Mouse (Mus musculus): ENCODE measurements at regions not wholly inside any gene's neighbourhood (a gene's known extent, or its start where the extent isn't known, plus 50 kb on each side); places are given as distances from the start of the nearest gene placed in this dataset.
A peak's percentile ranks its signal among the peaks of the same experiment; 100 is the strongest.

DNA sequence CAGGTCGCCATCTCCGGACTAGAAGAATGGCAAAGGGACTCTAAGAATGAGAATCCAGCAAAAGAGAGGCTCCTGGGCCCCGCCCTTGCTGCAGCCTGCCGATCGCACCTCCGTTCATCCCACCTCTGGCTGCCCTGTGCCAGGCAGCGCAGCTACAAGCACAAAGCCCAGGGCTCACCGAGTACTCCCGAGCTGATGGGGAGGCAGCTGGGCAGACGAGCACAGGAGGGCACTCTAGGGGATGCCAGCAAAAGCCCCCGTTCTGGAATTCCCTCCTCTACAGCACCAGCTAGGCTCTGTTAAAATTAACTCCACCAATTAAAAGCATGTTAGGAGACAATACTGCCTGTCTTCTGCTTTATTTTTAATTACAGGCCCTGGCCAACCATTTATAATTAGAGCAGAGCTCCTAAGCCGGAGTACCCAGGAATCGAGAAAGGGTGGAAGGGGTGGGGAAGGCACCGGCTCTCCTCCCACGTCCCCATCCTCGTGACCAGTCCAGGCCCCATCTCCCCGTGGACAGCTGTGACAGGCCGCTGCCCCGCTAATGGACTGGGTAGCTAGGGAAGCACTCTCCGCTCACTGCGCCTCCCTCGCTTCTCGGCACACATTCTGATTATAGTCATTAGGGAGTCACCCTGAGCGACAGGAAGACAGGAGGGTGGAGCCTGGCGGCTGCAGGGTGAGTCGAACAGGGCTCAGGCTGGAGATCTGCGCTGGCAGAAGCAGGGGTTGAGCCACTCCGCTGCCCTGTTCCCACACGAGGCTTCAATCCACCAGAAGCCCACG is 120.0 kb downstream of the Nectin1 start:
- in situ Hi-C loops (cut with MboI; ENCODE audit: low sequenced_read_pairs in 2 of 2, unreplicated experiment in 2 of 2): no loop called here
- TF ChIP-seq HCFC1 (IDR thresholded peaks at IDR 0.05; ENCODE audit: borderline replicate concordance, insufficient read depth, low read length) (no peak), MAFK (IDR thresholded peaks at IDR 0.05; ENCODE audit: insufficient read depth, low read depth, low read length) (no peak), CHD2 (IDR thresholded peaks at IDR 0.05; ENCODE audit: low read depth, low read length) (no peak), ZNF384 (IDR thresholded peaks at IDR 0.05; ENCODE audit: low read depth, low read length) (no peak), ZC3H11A (IDR thresholded peaks at IDR 0.05; ENCODE audit: borderline replicate concordance, low read depth, low read length) (no peak)
- Histone ChIP-seq H3K4me1 (ENCODE audit: control insufficient read depth in 2 of 2, insufficient read depth in 2 of 2, low read length in 2 of 2, poor library complexity in 1 of 2) (peaks cover 15 to 31% of the 10 kb centered on the region in 2 experiments), H3K9me3 (ENCODE audit: control insufficient read depth, insufficient read depth, low read depth, low read length) (no peaks in the 10 kb centered on the region), H3K4me3 (ENCODE audit: insufficient read depth in 1 of 2, low read depth in 1 of 2, low read length in 2 of 2, poor library complexity in 1 of 2, severe bottlenecking in 1 of 2) (peak overlapping the region; percentile 31 to 48), H3K36me3 (ENCODE audit: control insufficient read depth, insufficient read depth, low read length, poor library complexity, severe bottlenecking) (no peaks in the 10 kb centered on the region), H3K27ac (ENCODE audit: insufficient read depth, low read depth, low read length, poor library complexity, severe bottlenecking) (peak overlapping the region; percentile 14; the same call in 1 of the 2 replicates), H3K9ac (ENCODE audit: insufficient read depth, low read depth, low read length, poor library complexity, severe bottlenecking) (peak overlapping the region; percentile 54; the same call in 1 of the 2 replicates)
- no peak for DNase-seq (ENCODE audit: low read depth, low spot score)

DNA sequence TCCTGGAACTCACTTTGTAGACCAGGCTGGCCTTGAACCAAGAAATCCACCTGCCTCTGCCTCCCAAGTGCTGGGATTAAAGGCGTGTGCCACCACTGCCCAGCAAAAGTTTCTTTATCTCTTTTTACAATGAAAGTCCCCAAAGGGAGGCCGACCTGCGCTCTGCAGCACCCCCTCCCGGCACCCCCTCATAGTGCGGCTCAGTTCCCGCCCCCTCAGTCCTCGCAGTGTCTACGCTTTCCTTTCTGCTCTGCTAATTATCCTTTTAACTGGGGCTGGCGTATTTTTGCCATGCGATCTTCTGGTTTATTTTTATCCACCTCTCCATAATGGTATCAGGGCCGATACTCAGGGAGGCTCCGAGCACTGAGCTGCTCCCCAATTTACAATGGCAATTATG is 123.0 kb downstream of the Nectin1 start:
- TF ChIP-seq ZC3H11A (IDR thresholded peaks at IDR 0.05; ENCODE audit: borderline replicate concordance, low read depth, low read length) (no peak), HCFC1 (IDR thresholded peaks at IDR 0.05; ENCODE audit: borderline replicate concordance, insufficient read depth, low read length) (no peak), MAFK (IDR thresholded peaks at IDR 0.05; ENCODE audit: insufficient read depth, low read depth, low read length) (no peak), ZNF384 (IDR thresholded peaks at IDR 0.05; ENCODE audit: low read depth, low read length) (0 out of 2 replicates have a peak, but pooled peaks have one; percentile 9), CHD2 (IDR thresholded peaks at IDR 0.05; ENCODE audit: low read depth, low read length) (no peak)
- in situ Hi-C loops (cut with MboI; ENCODE audit: low sequenced_read_pairs in 2 of 2, unreplicated experiment in 2 of 2): no loop called here
- Histone ChIP-seq H3K27ac (ENCODE audit: insufficient read depth, low read depth, low read length, poor library complexity, severe bottlenecking) (no peak overlapping the region), H3K9me3 (ENCODE audit: control insufficient read depth, insufficient read depth, low read depth, low read length) (no peaks in the 10 kb centered on the region), H3K36me3 (ENCODE audit: control insufficient read depth, insufficient read depth, low read length, poor library complexity, severe bottlenecking) (no peaks in the 10 kb centered on the region), H3K4me3 (ENCODE audit: insufficient read depth in 1 of 2, low read depth in 1 of 2, low read length in 2 of 2, poor library complexity in 1 of 2, severe bottlenecking in 1 of 2) (no peak overlapping the region), H3K9ac (ENCODE audit: insufficient read depth, low read depth, low read length, poor library complexity, severe bottlenecking) (no peak overlapping the region), H3K4me1 (ENCODE audit: control insufficient read depth in 2 of 2, insufficient read depth in 2 of 2, low read length in 2 of 2, poor library complexity in 1 of 2) (peaks cover 2 to 9% of the 10 kb centered on the region in 2 experiments; a peak in 3 of 4 replicates)
- no peak for DNase-seq (ENCODE audit: low read depth, low spot score)

DNA sequence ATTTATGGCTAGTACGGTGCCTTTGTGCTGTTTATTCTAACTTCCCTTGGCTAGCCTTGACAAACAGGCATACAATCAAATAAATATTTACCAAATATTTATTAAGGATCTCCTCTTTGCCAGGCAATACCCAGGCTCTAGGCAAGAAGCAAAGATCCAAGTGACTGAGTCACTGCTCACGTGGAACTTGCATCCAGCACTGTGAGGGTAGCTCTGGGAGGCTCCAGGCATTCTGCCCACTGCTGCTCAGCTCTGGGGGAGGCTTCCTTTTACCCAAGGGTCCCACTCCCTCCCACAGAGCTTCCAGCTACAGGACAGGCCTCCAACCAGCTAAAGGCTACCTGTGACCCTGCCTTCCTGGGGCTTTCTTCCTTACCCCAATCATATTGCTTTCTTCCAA is 130.1 kb downstream of the Nectin1 start:
- in situ Hi-C loops (cut with MboI; ENCODE audit: low sequenced_read_pairs in 2 of 2, unreplicated experiment in 2 of 2): no loop called here
- Histone ChIP-seq H3K36me3 (ENCODE audit: control insufficient read depth, insufficient read depth, low read length, poor library complexity, severe bottlenecking) (no peaks in the 10 kb centered on the region), H3K9me3 (ENCODE audit: control insufficient read depth, insufficient read depth, low read depth, low read length) (no peaks in the 10 kb centered on the region), H3K27ac (ENCODE audit: insufficient read depth, low read depth, low read length, poor library complexity, severe bottlenecking) (no peak overlapping the region), H3K4me3 (ENCODE audit: insufficient read depth in 1 of 2, low read depth in 1 of 2, low read length in 2 of 2, poor library complexity in 1 of 2, severe bottlenecking in 1 of 2) (no peak overlapping the region), H3K4me1 (ENCODE audit: control insufficient read depth in 2 of 2, insufficient read depth in 2 of 2, low read length in 2 of 2, poor library complexity in 1 of 2) (0 out of 4 replicates have a peak, but pooled peaks cover 0 to under 1% of the 10 kb centered on the region in 2 experiments), H3K9ac (ENCODE audit: insufficient read depth, low read depth, low read length, poor library complexity, severe bottlenecking) (no peak overlapping the region)
- TF ChIP-seq ZC3H11A (IDR thresholded peaks at IDR 0.05; ENCODE audit: borderline replicate concordance, low read depth, low read length): no peak
- TF ChIP-seq ZNF384 (IDR thresholded peaks at IDR 0.05; ENCODE audit: low read depth, low read length): no peak
- no peak for TF ChIP-seq CHD2 (IDR thresholded peaks at IDR 0.05; ENCODE audit: low read depth, low read length)
- no peak for TF ChIP-seq HCFC1 (IDR thresholded peaks at IDR 0.05; ENCODE audit: borderline replicate concordance, insufficient read depth, low read length)
- TF ChIP-seq MAFK (IDR thresholded peaks at IDR 0.05; ENCODE audit: insufficient read depth, low read depth, low read length): no peak
- DNase-seq (ENCODE audit: low read depth, low spot score): no peak

DNA sequence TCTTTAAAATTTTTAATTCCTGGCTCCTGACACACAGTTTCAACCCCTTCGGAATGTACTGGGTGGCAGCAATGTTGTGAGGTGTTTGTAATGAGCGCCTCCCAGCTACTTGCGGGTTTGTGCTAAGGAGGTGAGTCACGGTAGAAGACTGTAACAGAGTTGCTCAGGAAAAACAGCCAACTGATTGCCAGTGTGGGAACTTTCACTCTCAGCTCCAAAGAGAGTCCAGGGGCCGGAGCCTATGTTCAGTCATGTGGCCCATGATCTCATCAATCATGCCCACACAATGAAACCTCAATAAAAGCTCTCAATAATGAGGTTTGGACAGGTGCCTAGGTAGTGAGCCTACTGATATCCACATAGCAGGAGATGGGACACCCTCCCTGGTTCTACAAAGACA is 130.5 kb downstream of the Nectin1 start:
- no peak for TF ChIP-seq MAFK (IDR thresholded peaks at IDR 0.05; ENCODE audit: insufficient read depth, low read depth, low read length)
- no peak for TF ChIP-seq ZC3H11A (IDR thresholded peaks at IDR 0.05; ENCODE audit: borderline replicate concordance, low read depth, low read length)
- TF ChIP-seq HCFC1 (IDR thresholded peaks at IDR 0.05; ENCODE audit: borderline replicate concordance, insufficient read depth, low read length): no peak
- TF ChIP-seq ZNF384 (IDR thresholded peaks at IDR 0.05; ENCODE audit: low read depth, low read length): no peak
- no peak for TF ChIP-seq CHD2 (IDR thresholded peaks at IDR 0.05; ENCODE audit: low read depth, low read length)
- no peaks in the 10 kb centered on the region for H3K9me3 ChIP-seq (ENCODE audit: control insufficient read depth, insufficient read depth, low read depth, low read length)
- no peak overlapping the region for H3K4me3 ChIP-seq (ENCODE audit: insufficient read depth in 1 of 2, low read depth in 1 of 2, low read length in 2 of 2, poor library complexity in 1 of 2, severe bottlenecking in 1 of 2)
- in situ Hi-C loops (cut with MboI; ENCODE audit: low sequenced_read_pairs in 2 of 2, unreplicated experiment in 2 of 2): no loop called here
- no peak for DNase-seq (ENCODE audit: low read depth, low spot score)
- no peak overlapping the region for H3K27ac ChIP-seq (ENCODE audit: insufficient read depth, low read depth, low read length, poor library complexity, severe bottlenecking)
- H3K4me1 ChIP-seq (ENCODE audit: control insufficient read depth in 2 of 2, insufficient read depth in 2 of 2, low read length in 2 of 2, poor library complexity in 1 of 2): peaks cover 2% of the 10 kb centered on the region in 2 experiments; a peak in 1 of 4 replicates
- no peaks in the 10 kb centered on the region for H3K36me3 ChIP-seq (ENCODE audit: control insufficient read depth, insufficient read depth, low read length, poor library complexity, severe bottlenecking)
- H3K9ac ChIP-seq (ENCODE audit: insufficient read depth, low read depth, low read length, poor library complexity, severe bottlenecking): no peak overlapping the region
